Mouse (Mus musculus) CH12.LX (cell line): ENCODE measurements around the gene Arhgap28. TPM values are rescaled to one million over a fixed set of nuclear protein-coding genes. Genes with fewer than 3 reads are reported as not detected.

Experiments used
- DNase-seq: peaks from one replicate; pipeline ENCODE4 v3.0.0-alpha.2; 2013; ENCODE audit errors: extremely low read depth
- H3K27ac ChIP-seq: 2 replicates; pipeline ENCODE4 v1.5.1; 2012; ENCODE audit warnings: low read depth, mild to moderate bottlenecking, control low read depth, moderate library complexity; ENCODE audit not compliant: insufficient read depth
- H3K27me3 ChIP-seq: replicated peaks from 2 replicates; pipeline ENCODE3; 2012; ENCODE audit warnings: inconsistent platforms
- H3K36me3 ChIP-seq, 2 experiments: replicated peaks in 1 of 2; 2 replicates each; pipeline versions ENCODE3 to v1.6.1; 2012; ENCODE audit warnings: inconsistent platforms in 1 of 2, low read length in 1 of 2, mild to moderate bottlenecking in 1 of 2, mixed read lengths in 1 of 2, moderate library complexity in 1 of 2; ENCODE audit not compliant: control insufficient read depth in 1 of 2, insufficient read depth in 1 of 2
- H3K4me1 ChIP-seq, 2 experiments: 2 replicates each; pipeline ENCODE4 v1.6.1; 2012; ENCODE audit warnings: inconsistent platforms in 1 of 2, moderate library complexity in 1 of 2; ENCODE audit not compliant: insufficient read depth in 2 of 2, control insufficient read depth in 1 of 2
- H3K4me2 ChIP-seq: 2 replicates; pipeline ENCODE4 v1.6.1; 2012; ENCODE audit warnings: low read depth, mild to moderate bottlenecking, control low read depth; ENCODE audit not compliant: poor library complexity, insufficient read depth, severe bottlenecking
- H3K4me3 ChIP-seq, 3 experiments: fragments of 150-350 bp in 1 of 3; sonication (generic) in 1 of 3; replicated peaks in 1 of 3; 2 replicates each; pipeline versions ENCODE3 to v1.5.1; 2011 to 2012; ENCODE audit warnings: low read depth in 2 of 3, low read length in 2 of 3, mild to moderate bottlenecking in 2 of 3, moderate library complexity in 2 of 3, control low read depth in 1 of 3, improper control_type of control experiment in 1 of 3, inconsistent platforms in 1 of 3, mixed read lengths in 1 of 3; ENCODE audit not compliant: poor library complexity in 1 of 3
- H3K79me2 ChIP-seq: replicated peaks from 2 replicates; pipeline ENCODE4 v1.6.1; 2012; ENCODE audit warnings: mild to moderate bottlenecking, moderate library complexity; ENCODE audit not compliant: control insufficient read depth, poor library complexity, insufficient read depth, severe bottlenecking; ENCODE audit errors: extremely low read depth
- H3K9ac ChIP-seq: 2 replicates; pipeline ENCODE4 v1.6.1; 2012; ENCODE audit warnings: low read depth, mild to moderate bottlenecking, control low read depth, moderate library complexity; ENCODE audit not compliant: insufficient read depth
- H3K9me3 ChIP-seq: replicated peaks from 2 replicates; pipeline ENCODE3; 2012; ENCODE audit warnings: low read length, inconsistent platforms, mixed read lengths
- CHD1 ChIP-seq: IDR thresholded peaks from 2 replicates; pipeline ENCODE4 v1.6.1; 2012; ENCODE audit warnings: low read depth, low read length, improper control_type of control experiment, inconsistent platforms
- CHD2 ChIP-seq: IDR thresholded peaks from 2 replicates; pipeline ENCODE4 v1.6.1; 2011; ENCODE audit warnings: low read length, improper control_type of control experiment
- CTCF ChIP-seq, 2 experiments: IDR thresholded peaks in 1 of 2; conservative IDR thresholded peaks in 1 of 2; 2 replicates each; pipeline ENCODE4 v1.5.1; 2011 to 2012; ENCODE audit warnings: low read depth in 2 of 2, low read length in 2 of 2, improper control_type of control experiment in 1 of 2, inconsistent platforms in 1 of 2, mild to moderate bottlenecking in 1 of 2, moderate library complexity in 1 of 2
- ELF1 ChIP-seq: IDR thresholded peaks from 2 replicates; pipeline ENCODE4 v1.6.1; 2014; ENCODE audit warnings: low read depth, mild to moderate bottlenecking, inconsistent platforms, low read length, improper control_type of control experiment
- EP300 ChIP-seq: IDR thresholded peaks from 2 replicates; pipeline ENCODE4 v1.6.1; 2011; ENCODE audit warnings: low read length, improper control_type of control experiment
- HCFC1 ChIP-seq: IDR thresholded peaks from 2 replicates; pipeline ENCODE4 v1.6.1; 2012; ENCODE audit warnings: low read depth, mild to moderate bottlenecking, inconsistent platforms, low read length, improper control_type of control experiment
- IRF4 ChIP-seq: IDR thresholded peaks from 2 replicates; pipeline ENCODE4 v1.6.1; 2014; ENCODE audit warnings: low read depth, mild to moderate bottlenecking, inconsistent platforms, low read length, improper control_type of control experiment
- JUND ChIP-seq: conservative IDR thresholded peaks from 2 replicates; pipeline ENCODE4 v1.6.1; 2011; ENCODE audit warnings: low read depth, low read length, improper control_type of control experiment
- KAT2A ChIP-seq: IDR thresholded peaks from 2 replicates; pipeline ENCODE4 v1.6.1; 2012; ENCODE audit warnings: low read length, improper control_type of control experiment, inconsistent platforms; ENCODE audit not compliant: insufficient replicate concordance
- MAFK ChIP-seq: IDR thresholded peaks from 2 replicates; pipeline ENCODE4 v1.6.1; 2011; ENCODE audit warnings: low read length, improper control_type of control experiment; ENCODE audit not compliant: insufficient replicate concordance
- MAX ChIP-seq: IDR thresholded peaks from 2 replicates; pipeline ENCODE4 v1.6.1; 2011; ENCODE audit warnings: low read length, improper control_type of control experiment
- MAZ ChIP-seq: IDR thresholded peaks from 2 replicates; pipeline ENCODE4 v1.6.1; 2012; ENCODE audit warnings: low read depth, mild to moderate bottlenecking, inconsistent platforms, low read length, improper control_type of control experiment, moderate library complexity
- MXI1 ChIP-seq: IDR thresholded peaks from 2 replicates; pipeline ENCODE4 v1.6.1; 2011; ENCODE audit warnings: mild to moderate bottlenecking, low read depth, low read length, improper control_type of control experiment
- NELFE ChIP-seq: IDR thresholded peaks from 2 replicates; pipeline ENCODE4 v1.6.1; 2011; ENCODE audit warnings: low read depth, low read length, improper control_type of control experiment
- NRF1 ChIP-seq: IDR thresholded peaks from 2 replicates; pipeline ENCODE4 v1.6.1; 2014; ENCODE audit warnings: low read depth, mild to moderate bottlenecking, inconsistent platforms, low read length, improper control_type of control experiment, moderate library complexity
- PAX5 ChIP-seq: IDR thresholded peaks from 2 replicates; pipeline ENCODE4 v1.6.1; 2012; ENCODE audit warnings: low read length, inconsistent platforms, mixed read lengths
- RAD21 ChIP-seq: IDR thresholded peaks from 2 replicates; pipeline ENCODE4 v1.6.1; 2011; ENCODE audit warnings: low read depth, mild to moderate bottlenecking, low read length, improper control_type of control experiment, moderate library complexity
- SMC3 ChIP-seq: IDR thresholded peaks from 2 replicates; pipeline ENCODE4 v1.6.1; 2011; ENCODE audit warnings: low read depth, low read length, improper control_type of control experiment
- UBTF ChIP-seq: IDR thresholded peaks from 2 replicates; pipeline ENCODE4 v1.6.1; 2012; ENCODE audit warnings: low read depth, mild to moderate bottlenecking, inconsistent platforms, low read length, improper control_type of control experiment, moderate library complexity
- ZC3H11A ChIP-seq: IDR thresholded peaks from 2 replicates; pipeline ENCODE4 v1.6.1; 2012; ENCODE audit warnings: low read depth, mild to moderate bottlenecking, inconsistent platforms, low read length, improper control_type of control experiment
- ZMIZ1 ChIP-seq: IDR thresholded peaks from 2 replicates; pipeline ENCODE4 v1.6.1; 2012; ENCODE audit warnings: low read depth, mild to moderate bottlenecking, inconsistent platforms, low read length, improper control_type of control experiment
- dilution Hi-C: fragments of 300-500 bp; cut with MboI; formaldehyde crosslinking; loops from 2 replicates; pipeline ENCODE4 v1.14.3; 2020; ENCODE audit warnings: low sequenced_read_pairs; ENCODE audit not compliant: extremely low pct_unique_long_range_greater_than_20kb, extremely low pct_ligation_motif_present
- in situ Hi-C: fragments of 300-500 bp; cut with MboI; formaldehyde crosslinking; loops from 3 replicates; pipeline ENCODE4 v1.14.3; 2019; ENCODE audit warnings: low sequenced_read_pairs, low pct_ligation_motif_present, low pct_unique_long_range_greater_than_20kb, mixed read lengths
- polyA plus RNA-seq: library from polyadenylated mRNA; unstranded; fragments of >175 nt; gene quantifications from 2 replicates; pipeline ENCODE4 v1.2.1, GENCODE M21; 2012; ENCODE audit warnings: low read depth; ENCODE audit not compliant: insufficient read length
- total RNA-seq, 2 experiments: library from RNA; depleted of rRNA; stranded (reverse); fragments of 300-350 nt in 1 of 2; fragments of >200 nt in 1 of 2; gene quantifications; 2 replicates each; pipeline ENCODE4 v1.2.3; 2012 to 2014

Gene Arhgap28
- total and polyA plus RNA-seq, 3 experiments: not detected

- H3K9me3 ChIP-seq: peaks cover 69% of the 10 kb centered on the region
- no peak overlapping the region for H3K9ac ChIP-seq
- H3K4me3 ChIP-seq: no peak overlapping the region
- in situ Hi-C loops: no loop called here
- TF ChIP-seq CHD1: no peak
- TF ChIP-seq, all 38 proteins: peak for 0
- H3K4me2 ChIP-seq: no peak overlapping the region
- H3K27me3 ChIP-seq: no peaks in the 10 kb centered on the region
- no peaks in the 10 kb centered on the region for H3K36me3 ChIP-seq
- H3K79me2 ChIP-seq: no peaks in the 10 kb centered on the region
- no peaks in the 10 kb centered on the region for H3K4me1 ChIP-seq
- dilution Hi-C loops: no loop called here
- H3K27ac ChIP-seq: no peak overlapping the region
- DNase-seq: no peak
These were observed 23.3 kb downstream of the Arhgap28 start for GRCm38 (mm10) chr17:67980573-67980972.

- H3K27me3 ChIP-seq: no peaks in the 10 kb centered on the region
- H3K79me2 ChIP-seq: no peaks in the 10 kb centered on the region
- no peak overlapping the region for H3K4me3 ChIP-seq
- no peak overlapping the region for H3K4me2 ChIP-seq
- dilution Hi-C loops: no loop called here
- no peaks in the 10 kb centered on the region for H3K36me3 ChIP-seq
- no peak for TF ChIP-seq PAX5
- no peak for TF ChIP-seq MXI1
- TF ChIP-seq SMC3: no peak
- TF ChIP-seq ZC3H11A: no peak
- TF ChIP-seq MAZ: no peak
- TF ChIP-seq HCFC1: no peak
- no peak for TF ChIP-seq KAT2A
- no peak for TF ChIP-seq CHD2
- TF ChIP-seq IRF4: no peak
- TF ChIP-seq ZMIZ1: no peak
- TF ChIP-seq EP300: no peak
- TF ChIP-seq UBTF: no peak
- TF ChIP-seq MAX: no peak
- TF ChIP-seq, all 38 proteins: peak for 0
- H3K27ac ChIP-seq: no peak overlapping the region
- H3K9me3 ChIP-seq: peaks cover 71% of the 10 kb centered on the region
- no peak overlapping the region for H3K9ac ChIP-seq
- H3K4me1 ChIP-seq: no peaks in the 10 kb centered on the region
- no peak for DNase-seq
- in situ Hi-C loops: no loop called here
These were observed 24.7 kb downstream of the Arhgap28 start for GRCm38 (mm10) chr17:67979248-67979647.

GRCm38 (mm10) chr17:67978786-67979185, 25.1 kb downstream of the Arhgap28 start:
- H3K4me2 ChIP-seq: no peak overlapping the region
- no peaks in the 10 kb centered on the region for H3K79me2 ChIP-seq
- H3K4me1 ChIP-seq: no peaks in the 10 kb centered on the region
- no peak overlapping the region for H3K4me3 ChIP-seq
- no peak for DNase-seq
- in situ Hi-C loops: no loop called here
- no peaks in the 10 kb centered on the region for H3K36me3 ChIP-seq
- TF ChIP-seq MAX (no peak), HCFC1 (no peak), ELF1 (no peak), CHD2 (no peak), NRF1 (no peak), MAFK (no peak), NELFE (no peak), JUND (no peak), SMC3 (no peak), EP300 (no peak), KAT2A (no peak), RAD21 (no peak), CTCF (conservative IDR thresholded peaks at IDR 0.05 in 1 of 2, IDR thresholded peaks at IDR 0.05 in 1 of 2; ENCODE audit: low read depth in 2 of 2, low read length in 2 of 2) (no peak), ZMIZ1 (no peak)
- TF ChIP-seq, all 38 proteins: peak for 0
- Histone ChIP-seq H3K9me3 (peaks cover 69% of the 10 kb centered on the region), H3K27ac (no peak overlapping the region), H3K27me3 (no peaks in the 10 kb centered on the region), H3K9ac (no peak overlapping the region)
- dilution Hi-C loops: no loop called here
